Mouse (Mus musculus): ENCODE data around the gene Scgb2b21. TPM values are rescaled to one million over a fixed set of nuclear protein-coding genes. Genes with fewer than 3 reads are reported as not detected.
"Not testable (repeated sequence)": the region's sequence is repeated elsewhere in the genome, so short reads cannot be mapped to it uniquely, and the experiment has no call there.

Gene Scgb2b21
- polyA plus RNA-seq (2014; fragmentation: Nextera tagmentation; extraction: Ambion mirVana), result not detected in 2 replicates

- Histone ChIP-seq H3K4me3 (ENCODE audit: control insufficient read depth in 1 of 2, insufficient read depth in 1 of 2, low read depth in 1 of 2, low read length in 2 of 2) (no peak within 1 kb of the TSS), H3K27ac (replicated peaks in 1 of 2; ENCODE audit: control insufficient read depth in 1 of 2, insufficient read depth in 1 of 2, low read depth in 2 of 2, low read length in 2 of 2) (no peak within 1 kb of the TSS), H3K4me1 (ENCODE audit: control insufficient read depth in 2 of 2, insufficient read depth in 2 of 2, low read length in 2 of 2) (no peaks in the 10 kb centered on the region), H3K9me3 (ENCODE audit: control insufficient read depth, low read length) (peaks cover 33% of the 10 kb centered on the region), H3K27me3 (ENCODE audit: control insufficient read depth, insufficient read depth, low read length) (no peaks in the 10 kb centered on the region), H3K36me3 (ENCODE audit: control insufficient read depth, insufficient read depth, low read length) (no peaks in the 10 kb centered on the region), H3K4me2 (ENCODE audit: low read length) (no peak within 1 kb of the TSS), H3K9ac (ENCODE audit: low read length) (no peak within 1 kb of the TSS)
- no peak for ATAC-seq (ENCODE audit: insufficient number of reproducible peaks, insufficient read depth, low FRiP score, low read depth)
Observed at GRCm38 (mm10) chr7:33520358-33520757, at the start of gene Scgb2b21. TSS of gene Scgb2b21 (minus strand) at chr7:33520458.

- not testable (repeated sequence) for H3K36me3 ChIP-seq (ENCODE audit: control insufficient read depth, insufficient read depth, low read length); H3K4me3 ChIP-seq (ENCODE audit: control insufficient read depth in 1 of 2, insufficient read depth in 1 of 2, low read depth in 1 of 2, low read length in 2 of 2); ATAC-seq (ENCODE audit: insufficient number of reproducible peaks, insufficient read depth, low FRiP score, low read depth); H3K27ac ChIP-seq (replicated peaks in 1 of 2; ENCODE audit: control insufficient read depth in 1 of 2, insufficient read depth in 1 of 2, low read depth in 2 of 2, low read length in 2 of 2); H3K9me3 ChIP-seq (ENCODE audit: control insufficient read depth, low read length); H3K4me2 ChIP-seq (ENCODE audit: low read length); H3K27me3 ChIP-seq (ENCODE audit: control insufficient read depth, insufficient read depth, low read length); H3K9ac ChIP-seq (ENCODE audit: low read length); H3K4me1 ChIP-seq (ENCODE audit: control insufficient read depth in 2 of 2, insufficient read depth in 2 of 2, low read length in 2 of 2)
- 85% methylated on average over 12 of the region's 12 CpGs for WGBS
Observed at GRCm38 (mm10) chr7:33543420-33543819, 23.2 kb upstream of the Scgb2b21 start.

Other genes starting within 250 kb of the Scgb2b21 start
- not detected in 2 replicates for gene Scgb2b19, start 240.1 kb downstream of the Scgb2b21 start, polyA plus RNA-seq (2014; fragmentation: Nextera tagmentation; extraction: Ambion mirVana)
- not detected in 2 replicates for gene Scgb1b19, start 233.2 kb downstream of the Scgb2b21 start, polyA plus RNA-seq (2014; fragmentation: Nextera tagmentation; extraction: Ambion mirVana)
- not detected in 2 replicates for gene Scgb2b20, start 154.1 kb downstream of the Scgb2b21 start, polyA plus RNA-seq (2014; fragmentation: Nextera tagmentation; extraction: Ambion mirVana)
- not detected in 2 replicates for gene Scgb1b20, start 147.2 kb downstream of the Scgb2b21 start, polyA plus RNA-seq (2014; fragmentation: Nextera tagmentation; extraction: Ambion mirVana)
- gene Scgb2b24, start 218.9 kb upstream of the Scgb2b21 start, polyA plus RNA-seq (2014; fragmentation: Nextera tagmentation; extraction: Ambion mirVana), result not detected in 2 replicates
- gene Scgb1b24, start 223.3 kb upstream of the Scgb2b21 start, polyA plus RNA-seq (2014; fragmentation: Nextera tagmentation; extraction: Ambion mirVana), result not detected in 2 replicates

Measured in heart, embryonic 14.5 days (tissue).